Mouse (Mus musculus): ENCODE results near the gene Esrrg. TPM values are rescaled to one million over a fixed set of nuclear protein-coding genes. Genes with fewer than 3 reads are reported as not detected.
A peak's percentile ranks its signal among the peaks of the same experiment; 100 is the strongest.

The Esrrg gene
- polyA plus RNA-seq, 1 experiment from 2014 or later = 34.2 TPM

DNA sequence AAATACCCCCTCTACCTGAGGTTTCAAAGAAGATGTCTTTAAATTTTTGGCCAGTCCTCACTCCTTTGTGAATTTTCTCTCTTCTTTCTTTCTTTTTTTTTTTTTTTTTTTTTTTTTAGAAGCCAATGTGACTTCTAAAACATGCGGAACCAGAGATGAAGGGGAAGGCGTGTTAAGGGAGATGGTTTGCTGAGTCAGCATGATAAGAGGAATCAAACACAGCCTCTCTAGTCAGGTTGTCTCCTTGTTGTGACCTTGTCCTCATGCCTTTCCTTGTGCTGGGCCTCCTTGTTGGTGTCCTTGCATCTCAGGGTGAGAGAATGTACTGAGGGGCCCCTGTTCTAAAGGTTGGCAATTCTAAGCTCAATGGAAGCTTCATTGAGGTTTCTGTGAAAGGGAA lies 348.1 kb downstream of the Esrrg start:
- no peaks in the 10 kb centered on the region for H3K27me3 ChIP-seq (ENCODE audit: control insufficient read depth, insufficient read depth, low read length)
- H3K9ac ChIP-seq (ENCODE audit: low read depth, low read length) = no peak overlapping the region
- 83% methylated on average over 2 of the region's 2 CpGs for WGBS (ENCODE audit: insufficient replicate concordance)
- ATAC-seq (replicated peaks; ENCODE audit: insufficient number of reproducible peaks, low FRiP score, low TSS enrichment) = no peak
- H3K4me1 ChIP-seq (ENCODE audit: control insufficient read depth, insufficient read depth, low read length) = peaks cover 15% of the 10 kb centered on the region
- H3K27ac ChIP-seq (ENCODE audit: low read depth, low read length) = no peak overlapping the region
- H3K9me3 ChIP-seq (replicated peaks; ENCODE audit: control insufficient read depth, low read length) = no peaks in the 10 kb centered on the region
- H3K4me2 ChIP-seq = no peak overlapping the region
- H3K36me3 ChIP-seq (ENCODE audit: control insufficient read depth, insufficient read depth, low read length) = no peaks in the 10 kb centered on the region
- H3K4me3 ChIP-seq (ENCODE audit: low read depth, low read length) = no peak overlapping the region

DNA sequence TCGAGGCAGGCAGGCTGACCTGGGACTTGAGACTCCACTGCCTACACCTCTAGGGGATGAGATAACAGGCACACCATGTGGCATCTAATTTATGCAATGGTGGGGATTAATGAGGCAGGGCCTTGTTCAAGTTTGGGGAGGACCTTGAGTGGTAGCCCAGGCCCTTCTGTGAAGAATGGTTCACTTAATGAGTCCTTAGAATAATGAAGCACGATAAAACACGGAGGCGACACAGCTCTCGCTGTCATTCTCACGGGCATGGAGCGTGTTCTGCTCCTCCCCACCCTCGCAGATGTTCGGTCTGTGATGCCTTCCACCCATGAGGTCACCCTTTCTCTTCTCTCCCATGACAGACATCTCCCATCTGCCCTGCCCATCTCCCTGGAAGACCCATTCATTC lies 350.6 kb downstream of the Esrrg start:
- Histone ChIP-seq H3K9ac (ENCODE audit: low read depth, low read length) (no peak overlapping the region), H3K4me2 (no peak overlapping the region), H3K27ac (ENCODE audit: low read depth, low read length) (no peak overlapping the region), H3K4me3 (ENCODE audit: low read depth, low read length) (no peak overlapping the region), H3K9me3 (replicated peaks; ENCODE audit: control insufficient read depth, low read length) (no peaks in the 10 kb centered on the region), H3K4me1 (ENCODE audit: control insufficient read depth, insufficient read depth, low read length) (peaks cover 15% of the 10 kb centered on the region), H3K36me3 (ENCODE audit: control insufficient read depth, insufficient read depth, low read length) (no peaks in the 10 kb centered on the region), H3K27me3 (ENCODE audit: control insufficient read depth, insufficient read depth, low read length) (no peaks in the 10 kb centered on the region)
- no peak for ATAC-seq (replicated peaks; ENCODE audit: insufficient number of reproducible peaks, low FRiP score, low TSS enrichment)
- 74% methylated on average over 9 of the region's 9 CpGs for WGBS (ENCODE audit: insufficient replicate concordance)

DNA sequence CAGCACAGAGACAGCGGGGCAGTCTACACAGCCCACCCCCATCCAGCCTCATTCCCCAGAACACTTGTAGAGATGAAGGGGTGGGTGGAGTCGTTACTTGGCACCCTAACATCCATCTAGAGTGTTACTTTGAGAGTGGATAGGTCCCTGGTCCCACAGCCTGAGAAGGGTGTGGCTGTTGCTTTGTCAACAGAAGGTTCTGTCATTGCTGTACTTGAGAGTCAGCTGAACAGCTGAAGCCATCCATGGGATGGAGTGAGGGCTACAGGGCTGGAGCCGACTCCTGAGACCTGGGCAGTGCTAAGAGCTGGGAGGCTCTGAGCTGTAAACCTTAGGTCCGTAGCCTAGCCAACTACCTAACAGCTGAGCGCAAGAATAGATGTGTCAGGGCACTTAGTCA lies 352.9 kb downstream of the Esrrg start:
- Histone ChIP-seq H3K36me3 (ENCODE audit: control insufficient read depth, insufficient read depth, low read length) (no peaks in the 10 kb centered on the region), H3K4me3 (ENCODE audit: low read depth, low read length) (no peak overlapping the region), H3K27ac (ENCODE audit: low read depth, low read length) (no peak overlapping the region), H3K9me3 (replicated peaks; ENCODE audit: control insufficient read depth, low read length) (no peaks in the 10 kb centered on the region), H3K27me3 (ENCODE audit: control insufficient read depth, insufficient read depth, low read length) (no peaks in the 10 kb centered on the region), H3K9ac (ENCODE audit: low read depth, low read length) (no peak overlapping the region), H3K4me2 (no peak overlapping the region), H3K4me1 (ENCODE audit: control insufficient read depth, insufficient read depth, low read length) (peaks cover 31% of the 10 kb centered on the region)
- 62% methylated on average over 5 of the region's 5 CpGs for WGBS (ENCODE audit: insufficient replicate concordance)
- no peak for ATAC-seq (replicated peaks; ENCODE audit: insufficient number of reproducible peaks, low FRiP score, low TSS enrichment)

DNA sequence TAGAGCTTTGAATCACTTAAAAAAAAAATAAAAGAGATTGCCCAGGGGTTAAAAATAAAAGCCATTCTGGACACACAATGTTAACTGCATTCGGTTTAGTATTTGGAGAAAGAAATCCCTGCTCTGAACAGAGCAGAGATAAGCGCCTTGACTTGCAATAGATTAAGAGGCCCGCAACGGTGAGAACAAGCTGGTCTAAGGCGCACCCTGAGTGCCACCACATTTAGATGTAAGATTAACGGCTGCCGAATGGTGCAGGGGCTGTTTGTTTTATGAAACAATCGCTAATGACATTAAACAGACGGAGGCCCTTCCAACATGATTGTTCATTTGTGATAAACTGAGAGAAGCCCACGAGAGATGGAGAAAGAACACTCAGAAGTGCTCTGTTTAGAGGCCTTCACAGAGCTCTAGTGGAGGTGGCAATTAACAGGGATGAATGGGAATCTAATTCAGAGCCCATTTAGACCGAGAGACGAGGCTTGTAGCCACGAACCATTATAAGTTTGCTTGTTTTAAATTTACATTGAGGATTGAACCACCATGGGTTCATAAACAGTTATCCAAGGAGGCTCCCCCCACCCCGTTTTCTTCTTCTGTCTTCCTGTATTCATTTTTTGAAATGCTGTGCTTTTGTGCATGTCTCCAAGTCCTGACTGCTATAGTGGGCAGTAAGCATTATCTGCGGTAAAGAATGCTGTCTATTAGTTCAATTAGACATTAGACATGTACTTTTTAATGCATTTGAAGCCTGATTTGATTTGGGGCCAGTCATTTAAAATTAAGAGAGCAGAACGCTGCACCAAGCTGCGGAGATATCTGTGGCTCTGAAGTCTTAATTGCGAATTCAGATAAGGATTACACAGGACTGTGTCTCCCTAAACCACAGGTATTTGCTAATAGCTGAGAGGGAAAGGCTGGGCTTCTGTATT lies 356.5 kb downstream of the Esrrg start:
- no peak overlapping the region for H3K9ac ChIP-seq (ENCODE audit: low read depth, low read length)
- no peaks in the 10 kb centered on the region for H3K27me3 ChIP-seq (ENCODE audit: control insufficient read depth, insufficient read depth, low read length)
- peak overlapping the region; percentile 24 for H3K4me2 ChIP-seq
- no peak for ATAC-seq (replicated peaks; ENCODE audit: insufficient number of reproducible peaks, low FRiP score, low TSS enrichment)
- peaks cover 24% of the 10 kb centered on the region for H3K4me1 ChIP-seq (ENCODE audit: control insufficient read depth, insufficient read depth, low read length)
- peak overlapping the region; percentile 68 for H3K27ac ChIP-seq (ENCODE audit: low read depth, low read length)
- no peaks in the 10 kb centered on the region for H3K9me3 ChIP-seq (replicated peaks; ENCODE audit: control insufficient read depth, low read length)
- H3K4me3 ChIP-seq (ENCODE audit: low read depth, low read length) = no peak overlapping the region
- 20% methylated on average over 18 of the region's 18 CpGs for WGBS (ENCODE audit: insufficient replicate concordance)
- H3K36me3 ChIP-seq (ENCODE audit: control insufficient read depth, insufficient read depth, low read length) = no peaks in the 10 kb centered on the region

DNA sequence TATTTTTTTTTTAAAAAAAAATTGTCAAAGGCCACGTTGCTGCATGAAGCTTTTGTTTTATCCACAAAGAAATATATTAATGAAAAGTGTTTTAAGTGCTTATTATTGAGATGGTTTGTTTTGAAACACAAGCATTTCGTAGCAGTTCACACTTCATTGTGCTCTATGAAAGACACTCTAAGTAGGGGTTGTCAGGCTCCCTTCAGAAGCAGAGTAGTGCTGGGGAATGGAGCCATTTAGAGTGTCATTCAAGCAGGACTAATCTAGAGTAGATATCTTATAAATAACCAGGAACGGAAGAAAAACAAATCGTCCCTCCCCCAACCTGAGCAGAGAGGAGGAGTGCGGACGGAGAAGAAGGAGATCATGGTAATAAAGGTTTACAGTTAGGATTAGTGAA lies 357.3 kb downstream of the Esrrg start:
- Histone ChIP-seq H3K9me3 (replicated peaks; ENCODE audit: control insufficient read depth, low read length) (no peaks in the 10 kb centered on the region), H3K4me3 (ENCODE audit: low read depth, low read length) (no peak overlapping the region), H3K27me3 (ENCODE audit: control insufficient read depth, insufficient read depth, low read length) (no peaks in the 10 kb centered on the region), H3K27ac (ENCODE audit: low read depth, low read length) (peak overlapping the region; percentile 68; the same call in 1 of the 2 replicates), H3K9ac (ENCODE audit: low read depth, low read length) (no peak overlapping the region), H3K4me2 (no peak overlapping the region), H3K36me3 (ENCODE audit: control insufficient read depth, insufficient read depth, low read length) (no peaks in the 10 kb centered on the region), H3K4me1 (ENCODE audit: control insufficient read depth, insufficient read depth, low read length) (peaks cover 24% of the 10 kb centered on the region)
- WGBS (ENCODE audit: insufficient replicate concordance) = 28% methylated on average over 6 of the region's 6 CpGs
- no peak for ATAC-seq (replicated peaks; ENCODE audit: insufficient number of reproducible peaks, low FRiP score, low TSS enrichment)

DNA sequence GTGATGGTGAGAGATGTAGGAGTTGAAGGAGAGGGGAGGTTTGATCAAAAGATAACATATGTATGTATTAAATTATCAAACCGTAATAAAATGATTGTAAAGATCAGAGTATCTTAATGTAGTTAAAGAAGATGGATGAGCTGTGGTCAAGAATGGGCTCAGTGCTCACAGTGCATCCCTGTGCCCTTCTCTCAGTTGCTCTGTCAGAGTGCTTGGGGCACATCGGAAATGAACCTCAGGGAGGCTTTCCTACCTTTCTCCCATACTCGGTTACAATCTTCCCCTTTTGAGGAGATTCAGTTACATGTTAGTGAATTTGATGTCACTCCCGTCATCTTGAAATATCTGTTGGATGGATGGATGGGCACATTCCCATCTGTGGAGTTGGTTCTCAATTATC lies 359.8 kb downstream of the Esrrg start:
- WGBS (ENCODE audit: insufficient replicate concordance) = 83% methylated on average over 4 of the region's 4 CpGs
- peaks cover 26% of the 10 kb centered on the region for H3K4me1 ChIP-seq (ENCODE audit: control insufficient read depth, insufficient read depth, low read length)

DNA sequence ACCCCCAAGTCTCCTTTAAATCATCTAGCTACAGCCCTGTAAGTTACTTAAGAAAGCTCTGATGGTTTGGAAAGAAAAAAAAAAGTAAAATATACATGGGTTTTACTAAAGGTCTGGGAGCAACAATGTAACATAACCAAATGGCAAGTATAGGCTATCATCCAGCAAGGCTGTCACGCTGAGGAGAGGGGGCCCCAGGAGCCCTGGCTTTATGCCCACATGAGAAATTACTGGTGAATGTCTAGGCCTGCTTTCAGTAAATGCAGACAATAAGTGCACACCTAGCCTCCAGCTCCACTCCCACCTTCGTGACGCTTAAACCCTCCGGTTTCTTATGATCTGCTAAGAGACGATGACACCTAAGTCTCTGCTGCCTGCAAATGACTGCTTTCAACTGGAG lies 360.9 kb downstream of the Esrrg start:
- Histone ChIP-seq H3K36me3 (ENCODE audit: control insufficient read depth, insufficient read depth, low read length) (no peaks in the 10 kb centered on the region), H3K9me3 (replicated peaks; ENCODE audit: control insufficient read depth, low read length) (no peaks in the 10 kb centered on the region), H3K27me3 (ENCODE audit: control insufficient read depth, insufficient read depth, low read length) (no peaks in the 10 kb centered on the region), H3K4me2 (no peak overlapping the region), H3K9ac (ENCODE audit: low read depth, low read length) (no peak overlapping the region), H3K27ac (ENCODE audit: low read depth, low read length) (no peak overlapping the region), H3K4me1 (ENCODE audit: control insufficient read depth, insufficient read depth, low read length) (peaks cover 26% of the 10 kb centered on the region), H3K4me3 (ENCODE audit: low read depth, low read length) (no peak overlapping the region)
- 77% methylated on average over 5 of the region's 5 CpGs for WGBS (ENCODE audit: insufficient replicate concordance)
- ATAC-seq (replicated peaks; ENCODE audit: insufficient number of reproducible peaks, low FRiP score, low TSS enrichment) = no peak

More for the DNA sequence above, 359.8 kb downstream of the Esrrg start:
- H3K27ac ChIP-seq (ENCODE audit: low read depth, low read length) = no peak overlapping the region
- no peaks in the 10 kb centered on the region for H3K27me3 ChIP-seq (ENCODE audit: control insufficient read depth, insufficient read depth, low read length)
- H3K36me3 ChIP-seq (ENCODE audit: control insufficient read depth, insufficient read depth, low read length) = no peaks in the 10 kb centered on the region
- no peak overlapping the region for H3K4me3 ChIP-seq (ENCODE audit: low read depth, low read length)
- H3K9ac ChIP-seq (ENCODE audit: low read depth, low read length) = no peak overlapping the region
- H3K4me2 ChIP-seq = no peak overlapping the region
- no peak for ATAC-seq (replicated peaks; ENCODE audit: insufficient number of reproducible peaks, low FRiP score, low TSS enrichment)
- no peaks in the 10 kb centered on the region for H3K9me3 ChIP-seq (replicated peaks; ENCODE audit: control insufficient read depth, low read length)

DNA sequence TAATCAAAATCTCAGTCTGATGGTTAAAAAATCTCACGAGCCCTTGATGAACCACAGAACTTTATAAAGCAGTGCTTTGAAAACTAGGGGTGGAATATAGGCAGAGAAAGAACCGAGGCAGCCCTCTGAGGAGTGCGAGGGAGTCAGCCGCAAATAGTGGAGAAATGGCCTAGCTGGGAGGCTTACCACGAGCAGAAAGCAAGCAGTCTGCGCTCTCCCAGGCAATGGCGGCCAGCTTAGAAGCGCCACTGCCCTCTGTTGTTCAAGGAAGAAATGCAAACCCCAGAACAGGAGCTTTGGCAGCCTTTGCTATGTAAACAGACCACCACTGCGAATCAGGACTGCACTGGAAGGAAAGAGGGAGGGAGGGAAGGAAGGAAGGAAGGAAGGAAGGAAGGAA lies 365.8 kb downstream of the Esrrg start:
- no peak for ATAC-seq (replicated peaks; ENCODE audit: insufficient number of reproducible peaks, low FRiP score, low TSS enrichment)
- Histone ChIP-seq H3K36me3 (ENCODE audit: control insufficient read depth, insufficient read depth, low read length) (no peaks in the 10 kb centered on the region), H3K4me3 (ENCODE audit: low read depth, low read length) (no peak overlapping the region), H3K4me1 (ENCODE audit: control insufficient read depth, insufficient read depth, low read length) (peaks cover 5% of the 10 kb centered on the region; the same call in 1 of the 2 replicates), H3K27me3 (ENCODE audit: control insufficient read depth, insufficient read depth, low read length) (no peaks in the 10 kb centered on the region), H3K4me2 (no peak overlapping the region), H3K27ac (ENCODE audit: low read depth, low read length) (no peak overlapping the region), H3K9ac (ENCODE audit: low read depth, low read length) (no peak overlapping the region), H3K9me3 (replicated peaks; ENCODE audit: control insufficient read depth, low read length) (no peaks in the 10 kb centered on the region)
- 15% methylated on average over 9 of the region's 9 CpGs for WGBS (ENCODE audit: insufficient replicate concordance)

Measured in heart, embryonic 11.5 days (tissue).